Mouse (Mus musculus): ENCODE measurements around the gene Otud1. TPM values are rescaled to one million over a fixed set of nuclear protein-coding genes. Genes with fewer than 3 reads are reported as not detected.

Otud1 gene
- polyA plus RNA-seq, 1 experiment from 2014 or later, result 1.9 TPM

GRCm38 (mm10) chr2:19664555-19665475 lies 7.3 kb downstream of the Otud1 start:
- no peak for ATAC-seq (ENCODE audit: low FRiP score, low TSS enrichment)
- 59% methylated on average over 7 of the region's 7 CpGs for whole genome bisulfite sequencing
- H3K4me1 ChIP-seq (ENCODE audit: control insufficient read depth, insufficient read depth, low read length), result no peaks in the 10 kb centered on the region
- H3K4me3 ChIP-seq (ENCODE audit: low read length), result no peak overlapping the region
- no peak overlapping the region for H3K9ac ChIP-seq (ENCODE audit: low read depth, low read length)
- H3K4me2 ChIP-seq (replicated peaks; ENCODE audit: low read depth, low read length), result no peak overlapping the region
- no peaks in the 10 kb centered on the region for H3K9me3 ChIP-seq (ENCODE audit: control insufficient read depth, low read length)
- H3K36me3 ChIP-seq (ENCODE audit: control insufficient read depth, insufficient read depth, low read length), result no peaks in the 10 kb centered on the region
- H3K27ac ChIP-seq (ENCODE audit: low read depth, low read length), result no peak overlapping the region
- no peaks in the 10 kb centered on the region for H3K27me3 ChIP-seq (ENCODE audit: control insufficient read depth, insufficient read depth, low read length)

- 37% methylated on average over 3 of the region's 3 CpGs for WGBS
- Histone ChIP-seq H3K4me3 (ENCODE audit: low read length) (no peak overlapping the region), H3K27me3 (ENCODE audit: control insufficient read depth, insufficient read depth, low read length) (no peaks in the 10 kb centered on the region), H3K27ac (ENCODE audit: low read depth, low read length) (no peak overlapping the region), H3K4me2 (replicated peaks; ENCODE audit: low read depth, low read length) (no peak overlapping the region), H3K4me1 (ENCODE audit: control insufficient read depth, insufficient read depth, low read length) (no peaks in the 10 kb centered on the region), H3K9ac (ENCODE audit: low read depth, low read length) (no peak overlapping the region), H3K36me3 (ENCODE audit: control insufficient read depth, insufficient read depth, low read length) (no peaks in the 10 kb centered on the region), H3K9me3 (ENCODE audit: control insufficient read depth, low read length) (no peaks in the 10 kb centered on the region)
- 0 out of 2 replicates have a peak, but pooled peaks have one; percentile 28 for ATAC-seq (ENCODE audit: low FRiP score, low TSS enrichment)
These were observed 8.3 kb downstream of the Otud1 start for GRCm38 (mm10) chr2:19665841-19666240.

- Histone ChIP-seq H3K36me3 (ENCODE audit: control insufficient read depth, insufficient read depth, low read length) (no peaks in the 10 kb centered on the region), H3K4me3 (ENCODE audit: low read length) (no peak overlapping the region), H3K4me1 (ENCODE audit: control insufficient read depth, insufficient read depth, low read length) (no peaks in the 10 kb centered on the region), H3K27me3 (ENCODE audit: control insufficient read depth, insufficient read depth, low read length) (no peaks in the 10 kb centered on the region), H3K27ac (ENCODE audit: low read depth, low read length) (no peak overlapping the region), H3K9me3 (ENCODE audit: control insufficient read depth, low read length) (no peaks in the 10 kb centered on the region), H3K4me2 (replicated peaks; ENCODE audit: low read depth, low read length) (no peak overlapping the region), H3K9ac (ENCODE audit: low read depth, low read length) (no peak overlapping the region)
- 84% methylated on average over 13 of the region's 13 CpGs for WGBS
- no peak for ATAC-seq (ENCODE audit: low FRiP score, low TSS enrichment)
These were observed 13.5 kb downstream of the Otud1 start for GRCm38 (mm10) chr2:19670851-19671688.

- WGBS, result 54% methylated on average over 3 of the region's 3 CpGs
- no peak overlapping the region for H3K4me2 ChIP-seq (replicated peaks; ENCODE audit: low read depth, low read length)
- H3K4me3 ChIP-seq (ENCODE audit: low read length), result no peak overlapping the region
- H3K27ac ChIP-seq (ENCODE audit: low read depth, low read length), result no peak overlapping the region
- H3K9ac ChIP-seq (ENCODE audit: low read depth, low read length), result no peak overlapping the region
- no peak; the same call in 1 of the 2 replicates for ATAC-seq (ENCODE audit: low FRiP score, low TSS enrichment)
- H3K36me3 ChIP-seq (ENCODE audit: control insufficient read depth, insufficient read depth, low read length), result no peaks in the 10 kb centered on the region
- H3K4me1 ChIP-seq (ENCODE audit: control insufficient read depth, insufficient read depth, low read length), result no peaks in the 10 kb centered on the region
- H3K9me3 ChIP-seq (ENCODE audit: control insufficient read depth, low read length), result no peaks in the 10 kb centered on the region
- H3K27me3 ChIP-seq (ENCODE audit: control insufficient read depth, insufficient read depth, low read length), result no peaks in the 10 kb centered on the region
These were observed 25.4 kb downstream of the Otud1 start for GRCm38 (mm10) chr2:19682997-19683396.

GRCm38 (mm10) chr2:19685489-19686147 lies 28.1 kb downstream of the Otud1 start:
- Histone ChIP-seq H3K36me3 (ENCODE audit: control insufficient read depth, insufficient read depth, low read length) (no peaks in the 10 kb centered on the region), H3K4me1 (ENCODE audit: control insufficient read depth, insufficient read depth, low read length) (no peaks in the 10 kb centered on the region), H3K4me2 (replicated peaks; ENCODE audit: low read depth, low read length) (no peak overlapping the region; the same call in 1 of the 2 replicates), H3K4me3 (ENCODE audit: low read length) (no peak overlapping the region), H3K9ac (ENCODE audit: low read depth, low read length) (no peak overlapping the region), H3K9me3 (ENCODE audit: control insufficient read depth, low read length) (no peaks in the 10 kb centered on the region), H3K27me3 (ENCODE audit: control insufficient read depth, insufficient read depth, low read length) (no peaks in the 10 kb centered on the region), H3K27ac (ENCODE audit: low read depth, low read length) (no peak overlapping the region)
- ATAC-seq (ENCODE audit: low FRiP score, low TSS enrichment), result no peak
- 55% methylated on average over 14 of the region's 14 CpGs for WGBS

GRCm38 (mm10) chr2:19690094-19690493 lies 32.5 kb downstream of the Otud1 start:
- Histone ChIP-seq H3K36me3 (ENCODE audit: control insufficient read depth, insufficient read depth, low read length) (no peaks in the 10 kb centered on the region), H3K27ac (ENCODE audit: low read depth, low read length) (no peak overlapping the region), H3K4me2 (replicated peaks; ENCODE audit: low read depth, low read length) (no peak overlapping the region), H3K9me3 (ENCODE audit: control insufficient read depth, low read length) (no peaks in the 10 kb centered on the region), H3K27me3 (ENCODE audit: control insufficient read depth, insufficient read depth, low read length) (no peaks in the 10 kb centered on the region), H3K9ac (ENCODE audit: low read depth, low read length) (no peak overlapping the region), H3K4me1 (ENCODE audit: control insufficient read depth, insufficient read depth, low read length) (no peaks in the 10 kb centered on the region), H3K4me3 (ENCODE audit: low read length) (no peak overlapping the region)
- 86% methylated on average over 14 of the region's 14 CpGs for WGBS
- no peak for ATAC-seq (ENCODE audit: low FRiP score, low TSS enrichment)

GRCm38 (mm10) chr2:19699573-19700295 lies 42.2 kb downstream of the Otud1 start:
- no peaks in the 10 kb centered on the region for H3K27me3 ChIP-seq (ENCODE audit: control insufficient read depth, insufficient read depth, low read length)
- no peak overlapping the region for H3K4me2 ChIP-seq (replicated peaks; ENCODE audit: low read depth, low read length)
- H3K36me3 ChIP-seq (ENCODE audit: control insufficient read depth, insufficient read depth, low read length), result no peaks in the 10 kb centered on the region
- H3K9ac ChIP-seq (ENCODE audit: low read depth, low read length), result no peak overlapping the region
- no peak overlapping the region for H3K27ac ChIP-seq (ENCODE audit: low read depth, low read length)
- ATAC-seq (ENCODE audit: low FRiP score, low TSS enrichment), result no peak
- H3K9me3 ChIP-seq (ENCODE audit: control insufficient read depth, low read length), result no peaks in the 10 kb centered on the region
- H3K4me1 ChIP-seq (ENCODE audit: control insufficient read depth, insufficient read depth, low read length), result no peaks in the 10 kb centered on the region
- WGBS, result 87% methylated on average over 4 of the region's 4 CpGs
- H3K4me3 ChIP-seq (ENCODE audit: low read length), result no peak overlapping the region

GRCm38 (mm10) chr2:19701386-19701785 lies 43.8 kb downstream of the Otud1 start:
- Histone ChIP-seq H3K4me1 (ENCODE audit: control insufficient read depth, insufficient read depth, low read length) (no peaks in the 10 kb centered on the region), H3K4me3 (ENCODE audit: low read length) (no peak overlapping the region), H3K9me3 (ENCODE audit: control insufficient read depth, low read length) (no peaks in the 10 kb centered on the region), H3K27me3 (ENCODE audit: control insufficient read depth, insufficient read depth, low read length) (no peaks in the 10 kb centered on the region), H3K27ac (ENCODE audit: low read depth, low read length) (no peak overlapping the region), H3K4me2 (replicated peaks; ENCODE audit: low read depth, low read length) (no peak overlapping the region), H3K9ac (ENCODE audit: low read depth, low read length) (no peak overlapping the region), H3K36me3 (ENCODE audit: control insufficient read depth, insufficient read depth, low read length) (no peaks in the 10 kb centered on the region)
- WGBS, result 91% methylated on average over 3 of the region's 3 CpGs
- no peak for ATAC-seq (ENCODE audit: low FRiP score, low TSS enrichment)

Measured in kidney, embryonic 14.5 days (tissue).